Mouse (Mus musculus) G1E (cell line): ENCODE measurements around the gene Ncf1.

Source experiments
- CTCF ChIP-seq: IDR thresholded peaks from 2 replicates; pipeline ENCODE4 v1.5.1; 2012; ENCODE audit warnings: low read depth, low read length, inconsistent platforms, mixed read lengths
- GATA1 ChIP-seq: IDR thresholded peaks from 2 replicates; pipeline ENCODE4 v1.6.1; 2012; ENCODE audit warnings: borderline replicate concordance, low read length, inconsistent platforms, mixed read lengths
- GATA2 ChIP-seq: IDR thresholded peaks from 2 replicates; pipeline ENCODE4 v1.6.1; 2012; ENCODE audit warnings: low read depth, low read length, inconsistent platforms, borderline replicate concordance
- POLR2AphosphoS5 ChIP-seq: IDR thresholded peaks from 2 replicates; pipeline ENCODE4 v1.6.1; 2012; ENCODE audit warnings: low read depth, low read length, inconsistent platforms; ENCODE audit not compliant: insufficient replicate concordance
- TAL1 ChIP-seq: conservative IDR thresholded peaks from 2 replicates; pipeline ENCODE4 v1.6.1; 2012; ENCODE audit warnings: low read depth, low read length, inconsistent platforms, mixed read lengths

DNA sequence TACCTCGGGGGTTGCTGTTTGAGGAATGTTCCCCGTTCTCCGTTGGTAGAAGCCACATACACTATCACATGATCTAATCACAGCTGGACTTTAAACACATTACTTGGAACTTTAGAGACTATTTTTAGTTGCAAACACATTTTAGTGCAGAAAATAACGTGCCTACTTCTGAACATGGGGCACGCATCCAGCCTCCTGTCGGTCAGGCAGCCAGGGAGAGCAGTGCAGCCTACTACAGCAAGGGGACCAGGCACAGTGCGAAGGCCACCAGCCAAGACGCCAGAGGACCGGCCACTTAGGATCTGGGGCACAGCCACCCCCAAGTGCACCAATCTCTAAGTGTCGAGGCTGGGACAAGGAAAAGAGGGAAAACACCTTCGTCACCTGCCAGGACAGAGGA lies 45.6 kb upstream of the Ncf1 start:
- TF ChIP-seq CTCF (no peak), POLR2AphosphoS5 (no peak), GATA1 (no peak), TAL1 (no peak), GATA2 (no peak)
